In genomic region chr6:139014526-139014925, GRCm38 (mm10) we compare ENCODE assay signal across 24 mouse cellular contexts.
DNase-seq lines count a peak whose midpoint lies in the region; ATAC-seq and TF ChIP-seq lines count a peak whose summit lies in the region.
"Had no signal": no experiment of that assay in that cellular context is flagged by ENCODE, and none has a peak within 500 bp of the region (broad histone marks: within the 10 kb centered on the region; RNA-seq: fewer than 3 reads in every experiment).

No protein-coding gene starts in this region.

- WGBS in hindbrain, postnatal 0 days = 87% methylated on average over 4 of the region's 4 CpGs
- WGBS in hindbrain, embryonic 14.5 days = 86% methylated on average over 4 of the region's 4 CpGs
- 87% methylated on average over 4 of the region's 4 CpGs for WGBS in midbrain, embryonic 11.5 days
- 87% methylated on average over 4 of the region's 4 CpGs for WGBS in midbrain, embryonic 16.5 days

- TF ChIP-seq CTCF in hindbrain, postnatal 0 days (IDR thresholded peaks at IDR 0.05; ENCODE audit: low read depth) = peak; percentile 20; the same call in 1 of the 2 replicates

- no peak overlapping the region for H3K4me2 ChIP-seq in hindbrain, postnatal 0 days (ENCODE audit: low read depth, low read length)
- no peak overlapping the region for H3K4me2 ChIP-seq in hindbrain, embryonic 14.5 days (replicated peaks)
- H3K4me2 ChIP-seq in midbrain, embryonic 11.5 days = no peak overlapping the region
- H3K4me2 ChIP-seq in midbrain, embryonic 16.5 days (ENCODE audit: low read length) = no peak overlapping the region
- H3K4me2 ChIP-seq: embryonic facial prominence, embryonic 12.5 days; heart, embryonic 15.5 days; limb, embryonic 13.5 days had no signal

- H3K4me3 ChIP-seq in hindbrain, postnatal 0 days (ENCODE audit: low read length) = no peak overlapping the region
- H3K4me3 ChIP-seq in hindbrain, embryonic 14.5 days (replicated peaks; ENCODE audit: low read length) = no peak overlapping the region
- no peak overlapping the region for H3K4me3 ChIP-seq in midbrain, embryonic 11.5 days (ENCODE audit: low read depth, low read length)
- H3K4me3 ChIP-seq in midbrain, embryonic 16.5 days (ENCODE audit: low read depth, low read length) = no peak overlapping the region
- H3K4me3 ChIP-seq: embryonic facial prominence, embryonic 12.5 days; gastrocnemius, adult 2 months; heart, embryonic 15.5 days; limb, embryonic 13.5 days had no signal

- no peak overlapping the region for H3K27ac ChIP-seq in hindbrain, postnatal 0 days
- no peak overlapping the region for H3K27ac ChIP-seq in hindbrain, embryonic 14.5 days
- H3K27ac ChIP-seq in midbrain, embryonic 11.5 days (ENCODE audit: low read depth, low read length) = no peak overlapping the region
- H3K27ac ChIP-seq in midbrain, embryonic 16.5 days (ENCODE audit: low read length) = no peak overlapping the region
- H3K27ac ChIP-seq: embryonic facial prominence, embryonic 12.5 days; gastrocnemius, adult 2 months; heart, embryonic 15.5 days; limb, embryonic 13.5 days; macrophage had no signal

- H3K27me3 ChIP-seq in hindbrain, postnatal 0 days (ENCODE audit: insufficient read depth, low read length) = no peaks in the 10 kb centered on the region
- no peaks in the 10 kb centered on the region for H3K27me3 ChIP-seq in hindbrain, embryonic 14.5 days (ENCODE audit: control insufficient read depth, insufficient read depth, low read length)
- no peaks in the 10 kb centered on the region for H3K27me3 ChIP-seq in midbrain, embryonic 11.5 days (ENCODE audit: control insufficient read depth, insufficient read depth, low read length)
- no peaks in the 10 kb centered on the region for H3K27me3 ChIP-seq in midbrain, embryonic 16.5 days (ENCODE audit: control insufficient read depth, insufficient read depth, low read depth, low read length)
- H3K27me3 ChIP-seq: embryonic facial prominence, embryonic 12.5 days; heart, embryonic 15.5 days; limb, embryonic 13.5 days had no signal

- no peak for DNase-seq in hindbrain, postnatal 0 days (ENCODE audit: low spot score)
- no peak for DNase-seq in hindbrain, embryonic 14.5 days (ENCODE audit: low spot score)
- DNase-seq in midbrain, embryonic 11.5 days (ENCODE audit: low spot score, missing footprints) = peak; percentile 80
- peak; percentile 70 for DNase-seq in R1 (ENCODE audit: low read depth, low spot score)
- peak; percentile 10 for DNase-seq in retina, postnatal 1 day
- no peak for DNase-seq in adrenal gland, adult 8-10 months
- DNase-seq: B cell, adult 2 months; cerebellum, adult 11 months; cerebellum, postnatal 25 days; gastrocnemius, adult 2 months; heart, adult 11 months; kidney, postnatal 10 days; lung, adult 2 months; midbrain, embryonic 14.5 days; spleen, adult 18-20 months; thymus, postnatal 36 days had no signal

- H3K9ac ChIP-seq in hindbrain, postnatal 0 days (replicated peaks; ENCODE audit: low read length) = no peak overlapping the region
- no peak overlapping the region for H3K9ac ChIP-seq in hindbrain, embryonic 14.5 days
- no peak overlapping the region for H3K9ac ChIP-seq in midbrain, embryonic 11.5 days (ENCODE audit: low read length)
- H3K9ac ChIP-seq in midbrain, embryonic 16.5 days (ENCODE audit: low read depth, low read length) = no peak overlapping the region
- H3K9ac ChIP-seq: embryonic facial prominence, embryonic 12.5 days; heart, embryonic 15.5 days; limb, embryonic 13.5 days had no signal

- ATAC-seq in hindbrain, postnatal 0 days = no peak
- no peak for ATAC-seq in hindbrain, embryonic 14.5 days (ENCODE audit: low FRiP score)
- no peak for ATAC-seq in midbrain, embryonic 11.5 days (ENCODE audit: low FRiP score)
- no peak for ATAC-seq in midbrain, embryonic 16.5 days
- ATAC-seq in CD4-positive, CD25-positive, alpha-beta regulatory T cell, adult 4 months = no peak
- ATAC-seq: forebrain, embryonic 16.5 days; intestine, embryonic 16.5 days had no signal

- no peaks in the 10 kb centered on the region for H3K9me3 ChIP-seq in hindbrain, postnatal 0 days (ENCODE audit: low read length)
- H3K9me3 ChIP-seq in hindbrain, embryonic 14.5 days (ENCODE audit: control insufficient read depth, low read length) = 0 out of 2 replicates have a peak, but pooled peaks cover 4% of the 10 kb centered on the region
- no peaks in the 10 kb centered on the region for H3K9me3 ChIP-seq in midbrain, embryonic 11.5 days (ENCODE audit: control insufficient read depth, low read length)
- no peaks in the 10 kb centered on the region for H3K9me3 ChIP-seq in midbrain, embryonic 16.5 days (replicated peaks; ENCODE audit: control insufficient read depth, low read length, poor library complexity, severe bottlenecking)
- H3K9me3 ChIP-seq: embryonic facial prominence, embryonic 12.5 days; heart, embryonic 15.5 days; limb, embryonic 13.5 days had no signal

- no peaks in the 10 kb centered on the region for H3K36me3 ChIP-seq in hindbrain, postnatal 0 days (ENCODE audit: insufficient read depth, low read length)
- H3K36me3 ChIP-seq in hindbrain, embryonic 14.5 days (replicated peaks; ENCODE audit: control insufficient read depth, insufficient read depth) = no peaks in the 10 kb centered on the region
- no peaks in the 10 kb centered on the region for H3K36me3 ChIP-seq in midbrain, embryonic 11.5 days (ENCODE audit: control insufficient read depth, insufficient read depth, low read length)
- H3K36me3 ChIP-seq in midbrain, embryonic 16.5 days (ENCODE audit: control insufficient read depth, insufficient read depth, low read length) = no peaks in the 10 kb centered on the region
- H3K36me3 ChIP-seq: embryonic facial prominence, embryonic 12.5 days; heart, embryonic 15.5 days; limb, embryonic 13.5 days had no signal

- H3K4me1 ChIP-seq in hindbrain, postnatal 0 days (ENCODE audit: insufficient read depth, low read length) = no peaks in the 10 kb centered on the region
- no peaks in the 10 kb centered on the region for H3K4me1 ChIP-seq in hindbrain, embryonic 14.5 days (replicated peaks; ENCODE audit: control insufficient read depth, insufficient read depth, low read length)
- no peaks in the 10 kb centered on the region for H3K4me1 ChIP-seq in midbrain, embryonic 11.5 days (ENCODE audit: control insufficient read depth, insufficient read depth, low read length)
- H3K4me1 ChIP-seq in midbrain, embryonic 16.5 days (ENCODE audit: control insufficient read depth, insufficient read depth, low read length) = no peaks in the 10 kb centered on the region
- H3K4me1 ChIP-seq: embryonic facial prominence, embryonic 12.5 days; heart, embryonic 15.5 days; limb, embryonic 13.5 days had no signal

Comparison
In these comparisons a context has a peak if more than half of its experiments do, and no peak if none do; other contexts are left out.
1. DNase-seq: peak in midbrain, embryonic 11.5 days (single experiment), R1 (single experiment) and retina, postnatal 1 day (single experiment); none in hindbrain, postnatal 0 days (single experiment), hindbrain, embryonic 14.5 days (single experiment) and adrenal gland, adult 8-10 months (single experiment).